Mouse (Mus musculus): ENCODE data around the gene B4galnt1. TPM values are rescaled to one million over a fixed set of nuclear protein-coding genes. Genes with fewer than 3 reads are reported as not detected.

B4galnt1 gene
- polyA plus RNA-seq (2014; fragmentation: Nextera tagmentation; extraction: Ambion mirVana) = 27.7 and 29.4 TPM in 2 replicates

GRCm38 (mm10) chr10:127164631-127165353 is at the start of gene B4galnt1:
B4galnt1 (plus strand) TSS chr10:127165225.
- peak; percentile 81 for ATAC-seq (ENCODE audit: insufficient number of reproducible peaks, insufficient read depth, low FRiP score, low read depth)

DNA sequence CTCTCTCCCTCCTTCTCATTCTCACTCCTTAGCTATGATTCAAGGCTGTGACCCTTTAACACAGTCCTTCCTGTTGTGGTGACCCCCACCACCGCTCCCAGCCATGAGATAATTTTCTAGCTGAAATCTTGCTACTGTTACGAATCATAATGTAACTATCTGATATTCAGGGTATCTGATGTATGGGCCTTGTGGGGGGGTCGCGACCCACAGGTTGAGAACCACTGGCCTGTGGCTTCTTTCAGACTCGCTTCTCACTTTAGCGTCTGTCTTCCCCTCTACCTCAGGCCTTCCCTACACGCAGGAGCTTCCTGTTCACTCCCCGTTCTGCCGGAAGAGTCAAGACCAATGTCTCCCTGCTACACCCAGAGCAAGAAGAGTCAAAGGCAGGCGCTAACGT is 46.6 kb upstream of the B4galnt1 start:
- H3K36me3 ChIP-seq (ENCODE audit: control insufficient read depth, insufficient read depth, low read length) = peaks cover 3% of the 10 kb centered on the region
- H3K4me1 ChIP-seq (ENCODE audit: control insufficient read depth, insufficient read depth, low read length) = peaks cover 11% of the 10 kb centered on the region; the same call in 1 of the 2 replicates
- H3K27ac ChIP-seq (ENCODE audit: low read length) = no peak overlapping the region
- H3K27me3 ChIP-seq (ENCODE audit: control insufficient read depth, insufficient read depth, low read length) = no peaks in the 10 kb centered on the region
- H3K4me2 ChIP-seq (replicated peaks; ENCODE audit: low read depth, low read length) = no peak overlapping the region
- no peak for ATAC-seq (ENCODE audit: insufficient number of reproducible peaks, insufficient read depth, low FRiP score, low read depth)
- 91% methylated on average over 11 of the region's 11 CpGs for WGBS
- H3K9ac ChIP-seq (replicated peaks; ENCODE audit: low read depth, low read length) = no peak overlapping the region
- H3K4me3 ChIP-seq (ENCODE audit: low read depth, low read length) = no peak overlapping the region
- H3K9me3 ChIP-seq (ENCODE audit: control insufficient read depth, low read depth, low read length) = no peaks in the 10 kb centered on the region

More at GRCm38 (mm10) chr10:127164631-127165353, at the start of gene B4galnt1:
- 2% methylated on average over 50 of the region's 52 CpGs for WGBS
- Histone ChIP-seq H3K27ac (ENCODE audit: low read length) (peak within 1 kb of the TSS; percentile 66), H3K36me3 (ENCODE audit: control insufficient read depth, insufficient read depth, low read length) (no peaks in the 10 kb centered on the region), H3K4me3 (ENCODE audit: low read depth, low read length) (peak within 1 kb of the TSS; percentile 67), H3K9me3 (ENCODE audit: control insufficient read depth, low read depth, low read length) (no peaks in the 10 kb centered on the region), H3K9ac (replicated peaks; ENCODE audit: low read depth, low read length) (peak within 1 kb of the TSS; percentile 72), H3K4me1 (ENCODE audit: control insufficient read depth, insufficient read depth, low read length) (no peaks in the 10 kb centered on the region), H3K4me2 (replicated peaks; ENCODE audit: low read depth, low read length) (peak within 1 kb of the TSS; percentile 100), H3K27me3 (ENCODE audit: control insufficient read depth, insufficient read depth, low read length) (peaks cover 30% of the 10 kb centered on the region)

GRCm38 (mm10) chr10:127119229-127119628 is 45.8 kb upstream of the B4galnt1 start:
- Histone ChIP-seq H3K4me2 (replicated peaks; ENCODE audit: low read depth, low read length) (no peak overlapping the region), H3K27me3 (ENCODE audit: control insufficient read depth, insufficient read depth, low read length) (no peaks in the 10 kb centered on the region), H3K9ac (replicated peaks; ENCODE audit: low read depth, low read length) (no peak overlapping the region), H3K4me3 (ENCODE audit: low read depth, low read length) (no peak overlapping the region), H3K4me1 (ENCODE audit: control insufficient read depth, insufficient read depth, low read length) (peaks cover 11% of the 10 kb centered on the region; the same call in 1 of the 2 replicates), H3K9me3 (ENCODE audit: control insufficient read depth, low read depth, low read length) (no peaks in the 10 kb centered on the region), H3K27ac (ENCODE audit: low read length) (no peak overlapping the region), H3K36me3 (ENCODE audit: control insufficient read depth, insufficient read depth, low read length) (peaks cover 3% of the 10 kb centered on the region)
- WGBS = 93% methylated on average over 10 of the region's 10 CpGs
- ATAC-seq (ENCODE audit: insufficient number of reproducible peaks, insufficient read depth, low FRiP score, low read depth) = no peak

DNA sequence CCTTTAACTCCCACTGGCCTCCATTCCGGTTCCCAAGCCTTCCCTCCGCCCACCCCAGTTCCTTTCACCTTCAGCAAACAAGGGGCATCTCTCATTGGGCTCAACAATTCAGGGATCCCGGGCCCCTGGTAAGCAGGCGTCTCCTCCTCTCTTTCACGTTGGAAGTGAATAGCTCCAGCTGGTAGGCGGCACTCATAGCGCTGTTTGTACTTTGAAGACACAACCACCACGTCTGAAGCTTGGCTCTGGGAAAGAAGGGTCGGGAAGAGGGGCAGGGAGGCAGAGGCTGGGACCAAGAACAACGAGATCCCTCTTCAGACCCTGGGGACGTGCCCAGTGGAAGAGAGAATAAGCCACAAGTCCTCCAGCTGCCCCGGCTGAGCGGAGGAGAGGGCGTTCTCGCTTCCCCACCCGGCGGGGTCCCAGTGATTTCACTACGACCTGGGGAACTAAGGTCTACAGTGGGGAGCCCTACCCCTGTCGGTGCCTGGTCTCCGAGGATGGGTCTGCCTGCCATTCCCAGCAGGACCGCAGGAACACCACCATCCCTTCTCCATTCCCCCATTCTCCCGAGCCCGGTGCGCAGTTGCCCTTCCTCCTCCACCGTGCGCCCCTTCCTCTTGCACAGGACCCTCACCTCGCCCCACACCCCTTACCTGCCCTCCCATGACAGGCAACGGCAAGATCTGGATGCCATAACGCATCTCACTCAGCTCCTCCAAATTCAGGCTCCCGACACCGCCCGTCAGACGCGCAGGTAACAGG is 44.5 kb upstream of the B4galnt1 start:
- ATAC-seq (ENCODE audit: insufficient number of reproducible peaks, insufficient read depth, low FRiP score, low read depth) = peak; percentile 25
- Histone ChIP-seq H3K9me3 (ENCODE audit: control insufficient read depth, low read depth, low read length) (no peaks in the 10 kb centered on the region), H3K9ac (replicated peaks; ENCODE audit: low read depth, low read length) (peak overlapping the region; percentile 53; the same call in 1 of the 2 replicates), H3K4me3 (ENCODE audit: low read depth, low read length) (peak overlapping the region; percentile 95), H3K4me2 (replicated peaks; ENCODE audit: low read depth, low read length) (peak overlapping the region; percentile 96), H3K27ac (ENCODE audit: low read length) (no peak overlapping the region), H3K36me3 (ENCODE audit: control insufficient read depth, insufficient read depth, low read length) (peaks cover 3% of the 10 kb centered on the region), H3K4me1 (ENCODE audit: control insufficient read depth, insufficient read depth, low read length) (peaks cover 11% of the 10 kb centered on the region; the same call in 1 of the 2 replicates), H3K27me3 (ENCODE audit: control insufficient read depth, insufficient read depth, low read length) (no peaks in the 10 kb centered on the region)
- 2% methylated on average over 34 of the region's 34 CpGs for WGBS

DNA sequence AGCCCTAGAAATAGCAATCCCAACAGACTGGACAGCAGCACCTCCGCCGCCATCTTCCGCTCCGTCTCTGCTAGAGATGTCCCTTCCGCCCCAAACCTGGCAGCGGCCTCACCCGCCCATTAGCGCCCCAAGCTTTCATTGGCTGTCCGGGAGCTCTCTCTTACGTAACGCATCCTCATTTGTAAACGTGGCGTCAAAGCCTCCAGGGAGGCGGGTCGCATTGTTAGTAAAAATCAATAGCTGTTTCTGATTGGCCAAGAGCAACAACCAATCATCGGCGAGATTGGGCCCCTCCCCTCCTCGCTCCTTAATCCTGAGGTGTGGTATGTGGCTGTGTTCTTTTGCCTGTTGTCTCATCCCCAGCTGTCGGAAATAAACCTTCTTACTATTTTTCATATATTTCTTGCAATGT is 44.0 kb upstream of the B4galnt1 start, which contains the start of gene Os9:
TSS of gene Os9 (minus strand) at position 66 of the 412 bp plus-strand sequence.
- no peaks in the 10 kb centered on the region for H3K27me3 ChIP-seq (ENCODE audit: control insufficient read depth, insufficient read depth, low read length)
- peaks cover 3% of the 10 kb centered on the region for H3K36me3 ChIP-seq (ENCODE audit: control insufficient read depth, insufficient read depth, low read length)
- ATAC-seq (ENCODE audit: insufficient number of reproducible peaks, insufficient read depth, low FRiP score, low read depth) = peak; percentile 97
- H3K4me3 ChIP-seq (ENCODE audit: low read depth, low read length) = peak within 1 kb of the TSS; percentile 95
- H3K4me2 ChIP-seq (replicated peaks; ENCODE audit: low read depth, low read length) = peak within 1 kb of the TSS; percentile 96
- H3K27ac ChIP-seq (ENCODE audit: low read length) = no peak within 1 kb of the TSS
- H3K4me1 ChIP-seq (ENCODE audit: control insufficient read depth, insufficient read depth, low read length) = peaks cover 11% of the 10 kb centered on the region; the same call in 1 of the 2 replicates
- no peaks in the 10 kb centered on the region for H3K9me3 ChIP-seq (ENCODE audit: control insufficient read depth, low read depth, low read length)
- 1% methylated on average over 19 of the region's 19 CpGs for whole genome bisulfite sequencing
- peak within 1 kb of the TSS; percentile 53; the same call in 1 of the 2 replicates for H3K9ac ChIP-seq (replicated peaks; ENCODE audit: low read depth, low read length)

DNA sequence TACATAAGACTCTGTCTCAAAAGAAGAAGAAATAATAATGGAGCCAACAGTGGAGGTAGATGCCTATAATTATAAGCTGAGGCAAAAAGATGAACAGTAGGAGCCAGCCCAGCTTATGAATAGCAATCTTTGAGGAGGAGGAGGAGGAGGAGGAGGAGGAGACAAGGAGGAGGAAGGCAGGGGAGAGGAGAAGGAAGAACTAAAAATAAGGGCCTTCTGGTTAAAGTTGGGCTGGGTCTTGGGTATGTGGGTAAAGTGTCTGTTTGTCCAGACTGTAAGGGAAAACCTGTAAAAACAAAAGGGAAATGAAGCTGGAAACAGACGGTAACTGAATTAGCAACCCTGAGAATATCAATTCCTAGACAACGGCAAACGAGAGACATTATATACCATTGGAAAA is 43.0 kb upstream of the B4galnt1 start:
- ATAC-seq (ENCODE audit: insufficient number of reproducible peaks, insufficient read depth, low FRiP score, low read depth) = no peak
- WGBS = 80% methylated on average over 3 of the region's 3 CpGs
- no peak overlapping the region for H3K27ac ChIP-seq (ENCODE audit: low read length)

DNA sequence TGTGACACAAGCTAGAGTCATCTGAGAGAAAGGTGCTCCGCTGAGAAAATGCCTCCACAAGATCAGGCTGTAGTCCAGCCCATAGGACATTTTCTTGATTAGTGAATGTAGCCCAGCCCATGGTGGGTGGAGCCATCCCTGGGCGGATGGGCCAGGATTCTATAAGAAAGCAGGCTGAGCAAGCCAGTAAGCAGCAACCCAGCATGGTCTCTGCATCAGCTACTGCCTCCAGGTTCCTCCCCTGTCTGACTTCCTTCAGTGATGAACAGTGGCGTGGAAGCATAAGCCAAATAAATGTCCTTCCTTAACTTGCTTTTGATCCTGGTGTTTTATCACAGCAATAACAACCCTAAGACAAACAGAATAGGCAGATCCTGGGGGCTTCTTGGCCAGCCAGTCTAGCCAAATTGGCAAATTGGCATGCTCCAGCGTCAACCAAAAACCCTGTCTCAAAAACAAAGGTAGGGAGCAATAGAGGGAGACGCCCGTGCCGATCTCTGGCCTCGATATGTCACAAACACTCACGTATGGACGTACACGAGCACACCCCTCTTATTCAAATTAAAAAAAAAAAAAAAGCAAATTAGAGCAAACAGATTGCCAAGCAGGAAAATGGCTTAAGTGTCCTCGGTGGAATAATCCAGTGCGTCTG is 42.1 kb upstream of the B4galnt1 start:
- Histone ChIP-seq H3K4me1 (ENCODE audit: control insufficient read depth, insufficient read depth, low read length) (peaks cover 11% of the 10 kb centered on the region; the same call in 1 of the 2 replicates), H3K27ac (ENCODE audit: low read length) (no peak overlapping the region), H3K27me3 (ENCODE audit: control insufficient read depth, insufficient read depth, low read length) (no peaks in the 10 kb centered on the region), H3K9me3 (ENCODE audit: control insufficient read depth, low read depth, low read length) (no peaks in the 10 kb centered on the region), H3K9ac (replicated peaks; ENCODE audit: low read depth, low read length) (no peak overlapping the region), H3K4me3 (ENCODE audit: low read depth, low read length) (0 out of 2 replicates have a peak overlapping the region, but pooled peaks have one; percentile 5), H3K4me2 (replicated peaks; ENCODE audit: low read depth, low read length) (peak overlapping the region; percentile 36), H3K36me3 (ENCODE audit: control insufficient read depth, insufficient read depth, low read length) (peaks cover 3% of the 10 kb centered on the region)
- 14% methylated on average over 13 of the region's 13 CpGs for WGBS
- ATAC-seq (ENCODE audit: insufficient number of reproducible peaks, insufficient read depth, low FRiP score, low read depth) = peak; percentile 37; the same call in 1 of the 2 replicates

More for the DNA sequence above, 43.0 kb upstream of the B4galnt1 start:
- Histone ChIP-seq H3K4me1 (ENCODE audit: control insufficient read depth, insufficient read depth, low read length) (peaks cover 11% of the 10 kb centered on the region; the same call in 1 of the 2 replicates), H3K36me3 (ENCODE audit: control insufficient read depth, insufficient read depth, low read length) (peaks cover 3% of the 10 kb centered on the region), H3K4me3 (ENCODE audit: low read depth, low read length) (no peak overlapping the region), H3K9ac (replicated peaks; ENCODE audit: low read depth, low read length) (no peak overlapping the region), H3K27me3 (ENCODE audit: control insufficient read depth, insufficient read depth, low read length) (no peaks in the 10 kb centered on the region), H3K4me2 (replicated peaks; ENCODE audit: low read depth, low read length) (no peak overlapping the region), H3K9me3 (ENCODE audit: control insufficient read depth, low read depth, low read length) (no peaks in the 10 kb centered on the region)

DNA sequence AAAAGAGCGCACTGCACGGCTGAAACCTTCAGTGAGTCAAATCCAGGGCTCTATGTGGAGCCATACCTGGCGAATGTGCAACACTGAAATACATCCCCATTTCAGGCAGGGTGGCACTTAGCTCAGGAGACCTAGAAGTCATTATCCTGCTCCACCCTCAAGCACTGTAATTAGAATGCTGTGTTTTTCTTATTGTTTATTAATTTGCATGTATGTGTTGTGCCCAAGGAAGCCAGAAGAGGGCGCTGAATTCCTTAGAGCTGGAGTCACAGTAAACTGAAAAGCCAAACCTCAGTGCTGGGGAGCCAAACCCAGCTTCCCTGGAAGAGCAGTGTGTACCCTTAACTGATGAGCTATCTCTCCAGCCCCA is 41.6 kb upstream of the B4galnt1 start:
- Histone ChIP-seq H3K36me3 (ENCODE audit: control insufficient read depth, insufficient read depth, low read length) (peaks cover 2% of the 10 kb centered on the region), H3K4me3 (ENCODE audit: low read depth, low read length) (0 out of 2 replicates have a peak overlapping the region, but pooled peaks have one; percentile 5), H3K9ac (replicated peaks; ENCODE audit: low read depth, low read length) (no peak overlapping the region), H3K4me1 (ENCODE audit: control insufficient read depth, insufficient read depth, low read length) (peaks cover 11% of the 10 kb centered on the region; the same call in 1 of the 2 replicates), H3K27ac (ENCODE audit: low read length) (no peak overlapping the region), H3K9me3 (ENCODE audit: control insufficient read depth, low read depth, low read length) (no peaks in the 10 kb centered on the region), H3K4me2 (replicated peaks; ENCODE audit: low read depth, low read length) (peak overlapping the region; percentile 36), H3K27me3 (ENCODE audit: control insufficient read depth, insufficient read depth, low read length) (no peaks in the 10 kb centered on the region)
- no peak for ATAC-seq (ENCODE audit: insufficient number of reproducible peaks, insufficient read depth, low FRiP score, low read depth)
- WGBS = 16% methylated on average over 4 of the region's 4 CpGs

Data from stomach, embryonic 14.5 days (tissue).